18 mouse cellular contexts compared by ENCODE assay signal in genomic region chr3:84341811-84342210, GRCm38 (mm10). TPM values are rescaled to one million over a fixed set of nuclear protein-coding genes. Genes with fewer than 3 reads are reported as not detected.
DNase-seq lines count a peak whose midpoint lies in the region; ATAC-seq and TF ChIP-seq lines count a peak whose summit lies in the region.
"Had no signal": no experiment of that assay in that cellular context is flagged by ENCODE, and none has a peak within 500 bp of the region (broad histone marks: within the 10 kb centered on the region; RNA-seq: fewer than 3 reads in every experiment).

No protein-coding gene starts in this region.

- H3K27ac ChIP-seq in kidney, postnatal 0 days, result peak overlapping the region; percentile 79
- H3K27ac ChIP-seq: hindbrain, embryonic 15.5 days; midbrain, embryonic 13.5 days had no signal

- ATAC-seq in kidney, postnatal 0 days (replicated peaks; ENCODE audit: low FRiP score, low read depth), result peak; percentile 83
- no peak for ATAC-seq in granulocyte monocyte progenitor cell, adult 5-6 weeks (replicated peaks; ENCODE audit: poor library complexity, severe bottlenecking)
- ATAC-seq: forebrain, embryonic 16.5 days; intestine, embryonic 16.5 days; midbrain, embryonic 13.5 days; Patski had no signal

- H3K4me1 ChIP-seq in kidney, postnatal 0 days (replicated peaks; ENCODE audit: insufficient read depth, low read length), result peaks cover 9% of the 10 kb centered on the region; the same call in 1 of the 2 replicates

- H3K4me2 ChIP-seq in kidney, postnatal 0 days (ENCODE audit: low read length), result no peak overlapping the region
- H3K4me2 ChIP-seq: heart, embryonic 12.5 days; hindbrain, embryonic 15.5 days; midbrain, embryonic 13.5 days had no signal

- no peaks in the 10 kb centered on the region for H3K36me3 ChIP-seq in kidney, postnatal 0 days (ENCODE audit: insufficient read depth, low read length)
- H3K36me3 ChIP-seq: heart, embryonic 12.5 days; hindbrain, embryonic 15.5 days; midbrain, embryonic 13.5 days had no signal

- H3K27me3 ChIP-seq in kidney, postnatal 0 days (ENCODE audit: insufficient read depth, low read length), result no peaks in the 10 kb centered on the region
- H3K27me3 ChIP-seq: hindbrain, embryonic 15.5 days; Patski had no signal

- no peak overlapping the region for H3K4me3 ChIP-seq in kidney, postnatal 0 days (replicated peaks; ENCODE audit: low read depth, low read length)
- H3K4me3 ChIP-seq: erythroblast, embryonic 14.5 days; heart, embryonic 12.5 days; hindbrain, embryonic 15.5 days; midbrain, embryonic 13.5 days had no signal

- H3K9ac ChIP-seq in kidney, postnatal 0 days (ENCODE audit: low read depth, low read length), result no peak overlapping the region
- H3K9ac ChIP-seq: heart, embryonic 12.5 days; hindbrain, embryonic 15.5 days; midbrain, embryonic 13.5 days had no signal

- no peak for TF ChIP-seq CTCF in kidney, postnatal 0 days (IDR thresholded peaks at IDR 0.05; ENCODE audit: low read depth)

- WGBS in kidney, postnatal 0 days, result 34% methylated on average over 7 of the region's 7 CpGs

- peak; percentile 26 for DNase-seq in ovary, postnatal 36 days (ENCODE audit: low spot score)
- no peak for DNase-seq in ovary, adult 18-20 months (ENCODE audit: low spot score)
- DNase-seq in kidney, adult 18-20 months, result peak; percentile 82
- peak; percentile 58 for DNase-seq in kidney, postnatal 0 days (ENCODE audit: low spot score)
- no peak for DNase-seq in T-cell, adult 2 months (ENCODE audit: low spot score)
- DNase-seq in layer of hippocampus, adult 11-12 months (ENCODE audit: low spot score), result no peak
- DNase-seq: cerebellum, postnatal 10 days; lung, postnatal 36 days; right cerebral cortex, postnatal 14 days; thymus, postnatal 4 days had no signal

- H3K9me3 ChIP-seq in kidney, postnatal 0 days (replicated peaks; ENCODE audit: low read length), result no peaks in the 10 kb centered on the region
- H3K9me3 ChIP-seq: heart, embryonic 12.5 days; hindbrain, embryonic 15.5 days; midbrain, embryonic 13.5 days had no signal

RNA-seq across cellular contexts. Expression of gene Trim2, which starts 35.1 kb away (rescaled TPM):
- polyA plus RNA-seq in kidney, postnatal 0 days (2015; fragmentation: Nextera tagmentation; extraction: Ambion mirVana), result 23.0 and 24.1 TPM in 2 replicates
- not detected in 2 replicates for total RNA-seq in granulocyte monocyte progenitor cell, adult 5-6 weeks (2014; fragmentation: Nextera tagmentation)
- total RNA-seq in granulocyte monocyte progenitor cell, adult 5-6 weeks (2017), result not detected in 2 replicates

Comparison
In these comparisons a context has a peak if more than half of its experiments do, and no peak if none do; other contexts are left out.
1. DNase-seq: peak in ovary, postnatal 36 days (single experiment), kidney, adult 18-20 months (single experiment) and kidney, postnatal 0 days (single experiment); none in ovary, adult 18-20 months (single experiment), T-cell, adult 2 months (single experiment) and layer of hippocampus, adult 11-12 months (single experiment).